Comparison of ENCODE assay signal across 14 mouse cellular contexts in genomic region chr11:65040556-65040955, GRCm38 (mm10).
"Had no signal": no experiment of that assay in that cellular context is flagged by ENCODE, and none has a peak within 500 bp of the region (broad histone marks: within the 10 kb centered on the region; RNA-seq: fewer than 3 reads in every experiment).

No protein-coding gene starts in this region.

- H3K27me3 ChIP-seq: limb, embryonic 13.5 days; neural tube, embryonic 15.5 days had no signal

- H3K36me3 ChIP-seq: limb, embryonic 13.5 days had no signal

- H3K27ac ChIP-seq: kidney, postnatal 0 days; limb, embryonic 13.5 days; liver, embryonic 14.5 days; neural tube, embryonic 15.5 days had no signal

- H3K4me2 ChIP-seq: limb, embryonic 13.5 days; midbrain, embryonic 11.5 days; neural tube, embryonic 15.5 days had no signal

- H3K4me3 ChIP-seq: limb, embryonic 13.5 days; myocyte; neural tube, embryonic 15.5 days had no signal

- H3K9me3 ChIP-seq: limb, embryonic 13.5 days; neural tube, embryonic 15.5 days had no signal

- DNase-seq: kidney, adult 11 months; kidney, adult 9 months; kidney, postnatal 36 days; layer of hippocampus, adult 9-11 months; layer of hippocampus, postnatal 36 days; left cerebral cortex, postnatal 4 days; right cerebral cortex, adult 18-20 months; right cerebral cortex, postnatal 25 days had no signal

- H3K9ac ChIP-seq: limb, embryonic 13.5 days; liver, embryonic 14.5 days; neural tube, embryonic 15.5 days had no signal
